Mouse (Mus musculus): ENCODE data around the gene Cpne7.

DNA sequence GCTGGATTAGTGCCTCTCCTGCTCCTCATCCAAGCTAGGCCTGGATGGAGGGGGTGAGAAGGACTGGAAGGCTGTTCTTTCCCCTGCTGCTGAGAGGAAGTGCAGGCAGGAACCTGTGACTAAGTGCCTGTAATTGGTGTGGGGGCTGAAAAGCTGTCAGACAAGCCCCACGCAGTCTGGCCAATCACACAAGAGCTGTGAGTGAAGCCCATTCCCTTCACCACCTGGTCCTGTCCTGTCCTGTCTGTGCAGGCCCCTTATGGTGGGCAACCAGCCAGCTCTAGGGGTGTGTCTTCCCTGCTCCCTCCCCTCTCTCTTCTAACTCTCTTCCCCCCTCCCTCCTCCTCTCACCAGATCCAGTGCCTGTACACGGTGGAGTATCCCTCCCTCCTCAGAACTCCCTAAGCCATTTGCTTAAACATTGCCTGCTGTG lies 20.5 kb downstream of the Cpne7 start:
- TF ChIP-seq CTCF (IDR thresholded peaks at IDR 0.05; ENCODE audit: control insufficient read depth, insufficient read depth, low read length) (no peak), POLR2A (IDR thresholded peaks at IDR 0.05; ENCODE audit: borderline replicate concordance, control insufficient read depth, low read depth, low read length) (no peak)
